Mouse (Mus musculus): ENCODE data around the gene Hist1h4k. TPM values are rescaled to one million over a fixed set of nuclear protein-coding genes. Genes with fewer than 3 reads are reported as not detected.
"Not testable (repeated sequence)": the region's sequence is repeated elsewhere in the genome, so short reads cannot be mapped to it uniquely, and the experiment has no call there.

Gene Hist1h4k
- polyA plus RNA-seq, 1 experiment from 2014 or later, result 7.2 TPM

DNA sequence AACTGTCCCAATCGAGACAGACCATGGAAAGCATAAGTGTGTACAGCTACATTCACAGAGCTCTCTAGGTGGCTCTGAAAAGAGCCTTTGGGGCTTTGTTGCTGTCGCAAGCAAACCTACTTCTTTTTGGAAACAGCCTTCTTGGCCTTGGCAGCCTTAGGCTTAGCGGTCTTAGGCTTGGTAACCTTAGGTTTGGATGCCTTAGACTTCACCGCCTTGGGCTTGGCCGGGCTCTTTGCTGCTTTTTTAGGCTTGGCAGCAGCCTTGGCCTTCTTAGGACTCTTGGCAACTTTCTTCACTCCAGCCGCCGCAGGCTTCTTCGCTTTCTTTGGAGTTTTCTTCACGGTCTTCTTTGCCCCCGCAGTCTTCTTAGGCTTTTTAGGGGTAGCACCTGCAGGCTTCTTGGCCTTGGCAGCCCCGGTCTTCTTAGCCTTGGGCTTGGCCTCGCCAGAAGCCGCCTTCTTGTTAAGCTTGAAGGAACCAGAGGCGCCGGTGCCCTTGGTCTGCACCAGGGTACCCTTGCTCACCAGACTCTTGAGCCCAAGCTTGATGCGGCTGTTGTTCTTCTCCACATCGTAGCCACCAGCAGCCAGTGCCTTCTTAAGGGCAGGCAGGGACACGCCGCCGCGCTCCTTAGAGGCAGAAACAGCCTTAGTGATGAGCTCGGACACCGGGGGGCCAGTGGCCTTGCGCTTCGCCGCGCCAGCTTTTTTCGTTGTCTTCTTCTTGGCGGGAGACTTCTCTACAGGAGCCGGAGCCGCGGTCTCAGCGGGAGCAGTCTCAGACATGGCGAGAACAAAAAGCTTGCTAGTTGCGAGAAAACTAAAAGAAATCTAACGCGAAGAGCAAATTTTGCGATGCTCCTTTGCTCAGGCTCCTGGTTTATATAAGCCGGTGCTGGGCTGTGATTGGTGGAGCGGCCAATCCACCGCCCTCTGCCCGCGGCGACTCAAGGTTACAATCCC is 29.7 kb upstream of the Hist1h4k start, which contains the start of gene Hist1h1b:
Gene Hist1h1b, minus strand, starts transcription at position 859 of the 965 bp plus-strand sequence.
- WGBS, result under 1% methylated on average over 44 of the region's 44 CpGs
- Histone ChIP-seq H3K9ac (ENCODE audit: low read length) (peak within 1 kb of the TSS; percentile 97), H3K4me2 (ENCODE audit: low read length) (peak within 1 kb of the TSS; percentile 95), H3K9me3 (ENCODE audit: control insufficient read depth, low read length) (no peaks in the 10 kb centered on the region), H3K36me3 (ENCODE audit: control insufficient read depth, insufficient read depth, low read length) (no peaks in the 10 kb centered on the region), H3K27me3 (replicated peaks; ENCODE audit: control insufficient read depth, insufficient read depth, low read length) (no peaks in the 10 kb centered on the region), H3K4me3 (ENCODE audit: low read depth, low read length) (peak within 1 kb of the TSS; percentile 61), H3K27ac (ENCODE audit: low read depth) (peak within 1 kb of the TSS; percentile 97), H3K4me1 (replicated peaks; ENCODE audit: control insufficient read depth, insufficient read depth, low read length) (peaks cover 14% of the 10 kb centered on the region)
- peak; percentile 91 for DNase-seq (ENCODE audit: low spot score)
- peak; percentile 43 for ATAC-seq (replicated peaks; ENCODE audit: low FRiP score, low TSS enrichment, low read depth)

DNA sequence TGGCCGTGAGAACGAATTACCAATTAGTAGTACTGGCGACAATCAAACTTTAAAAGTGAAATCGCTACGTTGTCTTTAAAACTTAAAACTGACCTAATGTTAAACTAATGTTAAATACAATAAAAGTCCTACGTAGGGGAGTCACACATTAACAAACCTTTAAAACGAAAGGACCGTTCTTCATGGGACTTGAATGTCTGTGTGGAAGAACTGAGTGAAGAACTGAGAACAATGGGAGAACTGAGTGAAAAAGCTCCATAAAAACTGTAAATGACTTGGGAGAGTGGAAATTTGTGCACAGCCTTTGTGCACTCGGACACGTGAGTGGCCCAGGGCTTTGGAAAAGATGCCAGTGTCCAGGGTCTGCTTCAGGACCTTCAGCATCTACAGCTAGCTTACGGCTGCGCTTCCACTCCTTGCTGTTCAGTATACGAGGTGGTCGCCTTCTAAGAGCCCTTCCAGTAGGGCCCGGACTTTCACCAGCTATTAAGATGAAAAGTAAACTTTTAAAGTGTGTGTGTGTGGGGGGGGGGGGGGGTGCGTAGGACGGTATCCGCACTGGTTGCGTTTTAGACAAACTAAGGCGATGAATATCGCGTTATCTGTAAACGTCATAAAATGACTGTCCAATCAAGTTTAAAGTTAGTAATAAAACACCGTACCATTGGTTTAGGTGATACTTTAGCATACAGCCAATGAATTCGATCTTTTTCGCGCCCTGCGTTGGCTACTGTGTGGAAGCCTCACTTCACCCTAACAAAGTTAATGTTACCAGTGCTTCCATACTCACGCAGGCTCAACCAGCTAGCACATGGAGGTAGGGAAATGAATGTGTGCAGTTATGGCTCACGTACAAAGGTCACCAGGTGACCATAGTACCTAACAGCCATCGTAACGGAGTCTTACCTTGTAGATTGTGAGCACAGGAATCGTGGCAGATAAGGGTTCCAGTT is 28.8 kb upstream of the Hist1h4k start:
- DNase-seq (ENCODE audit: low spot score) (peak; percentile 88), ATAC-seq (replicated peaks; ENCODE audit: low FRiP score, low TSS enrichment, low read depth) (peak; percentile 83)
- peak overlapping the region; percentile 61 for H3K4me3 ChIP-seq (ENCODE audit: low read depth, low read length)
- peak overlapping the region; percentile 95 for H3K4me2 ChIP-seq (ENCODE audit: low read length)
- no peaks in the 10 kb centered on the region for H3K36me3 ChIP-seq (ENCODE audit: control insufficient read depth, insufficient read depth, low read length)
- peaks cover 9% of the 10 kb centered on the region for H3K4me1 ChIP-seq (replicated peaks; ENCODE audit: control insufficient read depth, insufficient read depth, low read length)
- H3K9ac ChIP-seq (ENCODE audit: low read length), result peak overlapping the region; percentile 97
- no peaks in the 10 kb centered on the region for H3K27me3 ChIP-seq (replicated peaks; ENCODE audit: control insufficient read depth, insufficient read depth, low read length)
- WGBS, result 5% methylated on average over 33 of the region's 33 CpGs
- no peaks in the 10 kb centered on the region for H3K9me3 ChIP-seq (ENCODE audit: control insufficient read depth, low read length)
- peak overlapping the region; percentile 97 for H3K27ac ChIP-seq (ENCODE audit: low read depth)

DNA sequence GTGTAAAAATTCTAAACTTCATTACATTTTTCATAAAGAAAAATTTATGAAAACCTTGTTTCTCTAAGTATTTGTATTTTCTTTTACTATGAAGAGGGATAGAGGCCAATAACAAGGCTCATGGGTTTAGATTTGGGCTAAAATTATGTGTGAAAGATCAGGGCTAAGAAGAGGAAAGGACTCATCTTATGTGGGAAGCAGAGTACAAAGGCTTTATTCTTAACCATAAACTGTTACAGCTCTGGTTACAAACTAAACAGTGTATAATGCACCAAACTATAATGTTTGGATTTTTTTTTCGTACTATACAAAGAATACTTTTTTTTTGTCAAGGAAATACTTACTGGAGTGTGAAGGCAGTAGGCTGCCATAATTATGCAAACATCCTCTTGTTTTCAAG is 5.4 kb upstream of the Hist1h4k start:
- Histone ChIP-seq H3K4me1 (replicated peaks; ENCODE audit: control insufficient read depth, insufficient read depth, low read length) (peaks cover 14% of the 10 kb centered on the region), H3K27me3 (replicated peaks; ENCODE audit: control insufficient read depth, insufficient read depth, low read length) (no peaks in the 10 kb centered on the region), H3K9ac (ENCODE audit: low read length) (no peak overlapping the region), H3K27ac (ENCODE audit: low read depth) (no peak overlapping the region), H3K36me3 (ENCODE audit: control insufficient read depth, insufficient read depth, low read length) (no peaks in the 10 kb centered on the region), H3K4me3 (ENCODE audit: low read depth, low read length) (no peak overlapping the region), H3K9me3 (ENCODE audit: control insufficient read depth, low read length) (no peaks in the 10 kb centered on the region), H3K4me2 (ENCODE audit: low read length) (peak overlapping the region; percentile 66)
- DNase-seq (ENCODE audit: low spot score) (no peak), ATAC-seq (replicated peaks; ENCODE audit: low FRiP score, low TSS enrichment, low read depth) (no peak)
- 74% methylated on average over 1 of the region's 1 CpGs for WGBS

DNA sequence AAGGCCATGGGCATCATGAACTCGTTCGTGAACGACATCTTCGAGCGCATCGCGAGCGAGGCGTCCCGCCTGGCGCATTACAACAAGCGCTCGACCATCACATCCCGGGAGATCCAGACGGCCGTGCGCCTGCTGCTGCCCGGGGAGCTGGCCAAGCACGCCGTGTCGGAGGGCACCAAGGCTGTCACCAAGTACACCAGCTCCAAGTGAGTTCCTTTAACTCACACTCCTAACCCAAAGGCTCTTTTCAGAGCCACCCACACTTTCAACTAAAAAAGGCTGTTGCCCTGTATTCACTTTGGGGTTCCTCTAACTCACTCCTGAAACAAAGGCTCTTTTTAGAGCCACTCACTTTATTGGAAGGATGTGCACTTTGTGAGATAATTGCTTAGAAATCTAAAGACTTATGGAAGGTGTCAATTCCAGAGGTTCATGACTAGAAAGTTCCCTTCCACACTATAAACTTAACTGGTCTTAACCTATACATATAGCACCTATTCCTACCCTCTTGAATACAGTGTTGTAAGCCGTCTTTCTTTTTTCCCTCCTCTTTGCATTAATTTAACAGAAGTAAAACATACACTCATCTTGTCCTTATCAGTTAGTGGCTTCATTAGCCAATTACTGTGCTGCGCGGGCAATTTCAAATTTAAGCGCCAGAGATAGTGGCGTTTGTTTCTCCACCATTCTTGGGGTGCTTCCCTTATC is 4.1 kb upstream of the Hist1h4k start:
- H3K27me3 ChIP-seq (replicated peaks; ENCODE audit: control insufficient read depth, insufficient read depth, low read length); H3K36me3 ChIP-seq (ENCODE audit: control insufficient read depth, insufficient read depth, low read length); H3K9me3 ChIP-seq (ENCODE audit: control insufficient read depth, low read length); ATAC-seq (replicated peaks; ENCODE audit: low FRiP score, low TSS enrichment, low read depth): not testable (repeated sequence)
- peak overlapping the region; percentile 70 for H3K4me2 ChIP-seq (ENCODE audit: low read length)
- peak overlapping the region; percentile 69 for H3K9ac ChIP-seq (ENCODE audit: low read length)
- H3K4me1 ChIP-seq (replicated peaks; ENCODE audit: control insufficient read depth, insufficient read depth, low read length), result peaks cover 16% of the 10 kb centered on the region
- H3K27ac ChIP-seq (ENCODE audit: low read depth), result peak overlapping the region; percentile 89
- H3K4me3 ChIP-seq (ENCODE audit: low read depth, low read length), result peak overlapping the region; percentile 45
- DNase-seq (ENCODE audit: low spot score), result peak; percentile 68
- WGBS, result 5% methylated on average over 15 of the region's 26 CpGs

DNA sequence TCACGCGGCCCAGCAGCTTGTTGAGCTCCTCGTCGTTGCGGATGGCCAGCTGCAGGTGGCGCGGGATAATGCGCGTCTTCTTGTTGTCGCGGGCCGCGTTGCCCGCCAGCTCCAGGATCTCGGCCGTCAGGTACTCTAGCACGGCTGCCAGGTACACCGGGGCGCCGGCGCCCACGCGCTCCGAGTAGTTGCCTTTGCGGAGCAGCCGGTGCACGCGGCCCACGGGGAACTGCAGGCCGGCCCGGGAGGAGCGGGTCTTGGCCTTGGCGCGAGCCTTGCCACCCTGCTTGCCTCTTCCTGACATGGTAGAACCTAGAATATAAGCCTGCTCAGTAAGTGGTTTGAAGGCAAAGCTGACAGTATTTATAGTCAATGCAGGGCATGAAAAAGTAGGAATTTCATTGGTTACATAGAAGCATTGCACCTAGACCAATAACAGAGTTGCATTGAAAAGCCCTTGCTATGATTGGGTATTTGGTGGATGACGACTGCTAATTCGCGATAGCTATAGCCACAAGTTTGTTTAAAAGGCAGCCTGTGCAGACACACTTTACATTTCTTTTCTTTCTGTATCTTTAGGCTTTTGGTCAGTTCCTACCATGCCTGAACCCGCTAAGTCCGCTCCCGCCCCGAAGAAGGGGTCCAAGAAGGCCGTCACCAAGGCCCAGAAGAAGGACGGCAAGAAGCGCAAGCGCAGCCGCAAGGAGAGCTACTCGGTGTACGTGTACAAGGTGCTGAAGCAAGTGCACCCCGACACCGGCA is 3.4 kb upstream of the Hist1h4k start, which contains the start of the genes Hist1h2ak and Hist1h2bn:
Gene Hist1h2ak, minus strand, starts transcription at position 304 of the 762 bp plus-strand sequence.
Gene Hist1h2bn, plus strand, starts transcription at position 600 of the 762 bp plus-strand sequence.
- Histone ChIP-seq H3K9ac (ENCODE audit: low read length) (peak within 1 kb of the TSS; percentile 69), H3K4me3 (ENCODE audit: low read depth, low read length) (peak within 1 kb of the TSS; percentile 45), H3K27ac (ENCODE audit: low read depth) (peak within 1 kb of the TSS; percentile 89), H3K4me2 (ENCODE audit: low read length) (peak within 1 kb of the TSS; percentile 70), H3K4me1 (replicated peaks; ENCODE audit: control insufficient read depth, insufficient read depth, low read length) (peaks cover 20% of the 10 kb centered on the region)
- H3K9me3 ChIP-seq (ENCODE audit: control insufficient read depth, low read length); H3K27me3 ChIP-seq (replicated peaks; ENCODE audit: control insufficient read depth, insufficient read depth, low read length); H3K36me3 ChIP-seq (ENCODE audit: control insufficient read depth, insufficient read depth, low read length): not testable (repeated sequence)
- peak; percentile 87 for DNase-seq (ENCODE audit: low spot score)
- WGBS, result under 1% methylated on average over 46 of the region's 50 CpGs
- ATAC-seq (replicated peaks; ENCODE audit: low FRiP score, low TSS enrichment, low read depth), result peak; percentile 93

DNA sequence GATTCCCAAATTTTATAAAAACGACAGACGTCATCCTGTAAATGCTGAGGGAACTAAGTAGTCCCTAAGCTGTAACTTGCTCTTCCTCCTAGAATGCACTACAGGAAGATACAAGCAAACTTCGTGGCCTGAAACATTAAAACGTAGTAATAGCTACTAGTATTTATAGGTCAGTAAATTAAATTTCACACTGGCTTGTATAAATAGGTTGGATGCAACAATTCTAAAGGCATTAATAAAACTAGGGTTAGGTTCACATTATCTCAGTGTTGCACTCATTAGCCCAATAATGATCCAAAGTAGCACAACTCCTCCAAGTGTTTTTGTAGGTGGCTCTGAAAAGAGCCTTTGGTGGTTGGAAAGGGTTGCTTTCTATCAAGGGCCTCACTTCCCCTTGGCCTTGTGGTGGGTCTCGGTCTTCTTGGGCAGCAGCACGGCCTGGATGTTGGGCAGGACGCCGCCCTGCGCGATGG is 2.8 kb upstream of the Hist1h4k start:
- H3K4me3 ChIP-seq (ENCODE audit: low read depth, low read length), result peak overlapping the region; percentile 41
- peak overlapping the region; percentile 69 for H3K9ac ChIP-seq (ENCODE audit: low read length)
- no peaks in the 10 kb centered on the region for H3K27me3 ChIP-seq (replicated peaks; ENCODE audit: control insufficient read depth, insufficient read depth, low read length)
- H3K27ac ChIP-seq (ENCODE audit: low read depth), result peak overlapping the region; percentile 89
- no peaks in the 10 kb centered on the region for H3K36me3 ChIP-seq (ENCODE audit: control insufficient read depth, insufficient read depth, low read length)
- DNase-seq (ENCODE audit: low spot score) (peak; percentile 66), ATAC-seq (replicated peaks; ENCODE audit: low FRiP score, low TSS enrichment, low read depth) (no peak)
- whole genome bisulfite sequencing, result 2% methylated on average over 10 of the region's 10 CpGs
- H3K9me3 ChIP-seq (ENCODE audit: control insufficient read depth, low read length), result no peaks in the 10 kb centered on the region
- H3K4me1 ChIP-seq (replicated peaks; ENCODE audit: control insufficient read depth, insufficient read depth, low read length), result peaks cover 24% of the 10 kb centered on the region
- H3K4me2 ChIP-seq (ENCODE audit: low read length), result peak overlapping the region; percentile 70

DNA sequence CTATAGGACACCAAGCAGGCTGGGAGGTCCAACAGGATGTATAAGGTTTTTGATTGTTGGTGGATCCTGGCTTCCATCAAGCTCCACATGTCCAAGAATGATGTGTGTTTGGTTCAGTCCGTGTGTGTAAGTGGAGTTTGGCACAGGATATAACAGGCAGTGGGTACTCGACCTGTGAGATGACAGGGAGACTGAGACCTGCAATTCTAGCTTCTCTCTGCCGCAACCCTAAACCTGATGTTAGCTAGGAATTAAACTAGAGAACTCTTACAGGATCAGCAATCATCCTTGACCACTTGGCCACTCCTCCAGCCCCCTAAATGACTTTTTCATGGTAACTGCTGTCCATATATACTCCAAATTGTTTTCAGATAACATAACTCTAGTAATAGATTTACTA is 2.1 kb upstream of the Hist1h4k start:
- no peaks in the 10 kb centered on the region for H3K36me3 ChIP-seq (ENCODE audit: control insufficient read depth, insufficient read depth, low read length)
- H3K4me2 ChIP-seq (ENCODE audit: low read length), result peak overlapping the region; percentile 70
- 23% methylated on average over 3 of the region's 3 CpGs for WGBS
- no peak for ATAC-seq (replicated peaks; ENCODE audit: low FRiP score, low TSS enrichment, low read depth)
- peak overlapping the region; percentile 41 for H3K4me3 ChIP-seq (ENCODE audit: low read depth, low read length)
- H3K4me1 ChIP-seq (replicated peaks; ENCODE audit: control insufficient read depth, insufficient read depth, low read length), result peaks cover 24% of the 10 kb centered on the region
- H3K9ac ChIP-seq (ENCODE audit: low read length), result peak overlapping the region; percentile 69
- H3K27ac ChIP-seq (ENCODE audit: low read depth), result peak overlapping the region; percentile 89
- H3K27me3 ChIP-seq (replicated peaks; ENCODE audit: control insufficient read depth, insufficient read depth, low read length), result no peaks in the 10 kb centered on the region
- no peaks in the 10 kb centered on the region for H3K9me3 ChIP-seq (ENCODE audit: control insufficient read depth, low read length)
- no peak for DNase-seq (ENCODE audit: low spot score)
